Mouse (Mus musculus): ENCODE data around the gene Csrp2. TPM values are rescaled to one million over a fixed set of nuclear protein-coding genes. Genes with fewer than 3 reads are reported as not detected.

Csrp2 gene
- polyA plus RNA-seq, 1 experiment, result 10.0 TPM

GRCm38 (mm10) chr10:110929756-110930155 lies 10.2 kb downstream of the Csrp2 start:
- Histone ChIP-seq H3K4me1 (ENCODE audit: control insufficient read depth, insufficient read depth, low read length) (no peaks in the 10 kb centered on the region), H3K27ac (ENCODE audit: insufficient read depth, low read depth, low read length) (no peak overlapping the region), H3K4me3 (ENCODE audit: insufficient read depth, low read length) (no peak overlapping the region)
- no peak for TF ChIP-seq POLR2A (IDR thresholded peaks at IDR 0.05; ENCODE audit: borderline replicate concordance, low read depth, low read length)
- no peak for TF ChIP-seq CTCF (IDR thresholded peaks at IDR 0.05; ENCODE audit: low read depth, low read length)

- H3K27ac ChIP-seq (ENCODE audit: insufficient read depth, low read depth, low read length), result no peak overlapping the region
Observed at GRCm38 (mm10) chr10:110931161-110931912, 11.7 kb downstream of the Csrp2 start.

GRCm38 (mm10) chr10:110931913-110932560 lies 12.4 kb downstream of the Csrp2 start:
- H3K27ac ChIP-seq (ENCODE audit: insufficient read depth, low read depth, low read length), result no peak overlapping the region

More at GRCm38 (mm10) chr10:110931161-110931912, 11.7 kb downstream of the Csrp2 start:
- TF ChIP-seq POLR2A (IDR thresholded peaks at IDR 0.05; ENCODE audit: borderline replicate concordance, low read depth, low read length) (no peak), CTCF (IDR thresholded peaks at IDR 0.05; ENCODE audit: low read depth, low read length) (no peak)
- no peak overlapping the region for H3K4me3 ChIP-seq (ENCODE audit: insufficient read depth, low read length)
- no peaks in the 10 kb centered on the region for H3K4me1 ChIP-seq (ENCODE audit: control insufficient read depth, insufficient read depth, low read length)

GRCm38 (mm10) chr10:110933584-110933983 lies 14.0 kb downstream of the Csrp2 start:
- no peak for TF ChIP-seq CTCF (IDR thresholded peaks at IDR 0.05; ENCODE audit: low read depth, low read length)
- TF ChIP-seq POLR2A (IDR thresholded peaks at IDR 0.05; ENCODE audit: borderline replicate concordance, low read depth, low read length), result no peak
- Histone ChIP-seq H3K4me1 (ENCODE audit: control insufficient read depth, insufficient read depth, low read length) (no peaks in the 10 kb centered on the region), H3K27ac (ENCODE audit: insufficient read depth, low read depth, low read length) (no peak overlapping the region), H3K4me3 (ENCODE audit: insufficient read depth, low read length) (no peak overlapping the region)

More at GRCm38 (mm10) chr10:110931913-110932560, 12.4 kb downstream of the Csrp2 start:
- Histone ChIP-seq H3K4me3 (ENCODE audit: insufficient read depth, low read length) (no peak overlapping the region), H3K4me1 (ENCODE audit: control insufficient read depth, insufficient read depth, low read length) (no peaks in the 10 kb centered on the region)
- TF ChIP-seq CTCF (IDR thresholded peaks at IDR 0.05; ENCODE audit: low read depth, low read length), result no peak
- TF ChIP-seq POLR2A (IDR thresholded peaks at IDR 0.05; ENCODE audit: borderline replicate concordance, low read depth, low read length), result no peak

GRCm38 (mm10) chr10:110935081-110935480 lies 15.5 kb downstream of the Csrp2 start:
- Histone ChIP-seq H3K4me3 (ENCODE audit: insufficient read depth, low read length) (no peak overlapping the region), H3K27ac (ENCODE audit: insufficient read depth, low read depth, low read length) (no peak overlapping the region), H3K4me1 (ENCODE audit: control insufficient read depth, insufficient read depth, low read length) (no peaks in the 10 kb centered on the region)
- no peak for TF ChIP-seq CTCF (IDR thresholded peaks at IDR 0.05; ENCODE audit: low read depth, low read length)
- no peak for TF ChIP-seq POLR2A (IDR thresholded peaks at IDR 0.05; ENCODE audit: borderline replicate concordance, low read depth, low read length)

- TF ChIP-seq POLR2A (IDR thresholded peaks at IDR 0.05; ENCODE audit: borderline replicate concordance, low read depth, low read length) (no peak), CTCF (IDR thresholded peaks at IDR 0.05; ENCODE audit: low read depth, low read length) (no peak)
- no peak overlapping the region for H3K4me3 ChIP-seq (ENCODE audit: insufficient read depth, low read length)
- no peaks in the 10 kb centered on the region for H3K4me1 ChIP-seq (ENCODE audit: control insufficient read depth, insufficient read depth, low read length)
- H3K27ac ChIP-seq (ENCODE audit: insufficient read depth, low read depth, low read length), result no peak overlapping the region
Observed at GRCm38 (mm10) chr10:110935669-110936068, 16.1 kb downstream of the Csrp2 start.

GRCm38 (mm10) chr10:110938361-110938760 lies 18.8 kb downstream of the Csrp2 start:
- TF ChIP-seq CTCF (IDR thresholded peaks at IDR 0.05; ENCODE audit: low read depth, low read length) (no peak), POLR2A (IDR thresholded peaks at IDR 0.05; ENCODE audit: borderline replicate concordance, low read depth, low read length) (no peak)
- Histone ChIP-seq H3K4me1 (ENCODE audit: control insufficient read depth, insufficient read depth, low read length) (no peaks in the 10 kb centered on the region), H3K27ac (ENCODE audit: insufficient read depth, low read depth, low read length) (no peak overlapping the region), H3K4me3 (ENCODE audit: insufficient read depth, low read length) (no peak overlapping the region)

- no peak overlapping the region for H3K27ac ChIP-seq (ENCODE audit: insufficient read depth, low read depth, low read length)
- H3K4me3 ChIP-seq (ENCODE audit: insufficient read depth, low read length), result no peak overlapping the region
- TF ChIP-seq CTCF (IDR thresholded peaks at IDR 0.05; ENCODE audit: low read depth, low read length) (no peak), POLR2A (IDR thresholded peaks at IDR 0.05; ENCODE audit: borderline replicate concordance, low read depth, low read length) (no peak)
- no peaks in the 10 kb centered on the region for H3K4me1 ChIP-seq (ENCODE audit: control insufficient read depth, insufficient read depth, low read length)
Observed at GRCm38 (mm10) chr10:110938841-110939549, 19.4 kb downstream of the Csrp2 start.

GRCm38 (mm10) chr10:110939717-110940116 lies 20.1 kb downstream of the Csrp2 start:
- TF ChIP-seq CTCF (IDR thresholded peaks at IDR 0.05; ENCODE audit: low read depth, low read length), result no peak
- no peak for TF ChIP-seq POLR2A (IDR thresholded peaks at IDR 0.05; ENCODE audit: borderline replicate concordance, low read depth, low read length)
- H3K4me3 ChIP-seq (ENCODE audit: insufficient read depth, low read length), result no peak overlapping the region
- no peaks in the 10 kb centered on the region for H3K4me1 ChIP-seq (ENCODE audit: control insufficient read depth, insufficient read depth, low read length)
- no peak overlapping the region for H3K27ac ChIP-seq (ENCODE audit: insufficient read depth, low read depth, low read length)
